Mouse (Mus musculus): ENCODE measurements around the gene Fmod. TPM values are rescaled to one million over a fixed set of nuclear protein-coding genes. Genes with fewer than 3 reads are reported as not detected.

Gene Fmod
- polyA plus RNA-seq, 1 experiment = 0.23 TPM

GRCm38 (mm10) chr1:134080881-134081450 is 43.9 kb downstream of the Fmod start:
- no peaks in the 10 kb centered on the region for H3K27me3 ChIP-seq (ENCODE audit: control insufficient read depth, insufficient read depth, insufficient read length)
- no peak overlapping the region for H3K4me3 ChIP-seq
- H3K36me3 ChIP-seq (ENCODE audit: control insufficient read depth, insufficient read depth) = no peaks in the 10 kb centered on the region
- H3K79me2 ChIP-seq (ENCODE audit: control insufficient read depth, insufficient read depth) = peaks cover 27% of the 10 kb centered on the region
- no peak overlapping the region for H3ac ChIP-seq (ENCODE audit: control insufficient read depth, insufficient read length)
- TF ChIP-seq USF1 (IDR thresholded peaks at IDR 0.05; ENCODE audit: low read depth) (no peak), TCF12 (IDR thresholded peaks at IDR 0.05; ENCODE audit: insufficient read depth, poor library complexity, severe bottlenecking) (no peak), E2F4 (IDR thresholded peaks at IDR 0.05; ENCODE audit: insufficient read depth) (no peak), POLR2A (IDR thresholded peaks at IDR 0.05; ENCODE audit: insufficient read length, low read depth) (no peak), CEBPB (IDR thresholded peaks at IDR 0.05; ENCODE audit: insufficient read depth, poor library complexity, severe bottlenecking) (no peak), MAX (IDR thresholded peaks at IDR 0.05; ENCODE audit: low read depth) (no peak), POLR2AphosphoS2 (IDR thresholded peaks at IDR 0.05; ENCODE audit: insufficient read length, low read depth) (no peak), TCF3 (IDR thresholded peaks at IDR 0.05; ENCODE audit: insufficient read length, low read depth) (no peak), SRF (IDR thresholded peaks at IDR 0.05; ENCODE audit: control insufficient read depth, insufficient read length, low read depth) (no peak), REST (IDR thresholded peaks at IDR 0.05; ENCODE audit: insufficient read depth, insufficient read length) (no peak)
- no peak overlapping the region for H3K4me2 ChIP-seq (ENCODE audit: low read depth)

DNA sequence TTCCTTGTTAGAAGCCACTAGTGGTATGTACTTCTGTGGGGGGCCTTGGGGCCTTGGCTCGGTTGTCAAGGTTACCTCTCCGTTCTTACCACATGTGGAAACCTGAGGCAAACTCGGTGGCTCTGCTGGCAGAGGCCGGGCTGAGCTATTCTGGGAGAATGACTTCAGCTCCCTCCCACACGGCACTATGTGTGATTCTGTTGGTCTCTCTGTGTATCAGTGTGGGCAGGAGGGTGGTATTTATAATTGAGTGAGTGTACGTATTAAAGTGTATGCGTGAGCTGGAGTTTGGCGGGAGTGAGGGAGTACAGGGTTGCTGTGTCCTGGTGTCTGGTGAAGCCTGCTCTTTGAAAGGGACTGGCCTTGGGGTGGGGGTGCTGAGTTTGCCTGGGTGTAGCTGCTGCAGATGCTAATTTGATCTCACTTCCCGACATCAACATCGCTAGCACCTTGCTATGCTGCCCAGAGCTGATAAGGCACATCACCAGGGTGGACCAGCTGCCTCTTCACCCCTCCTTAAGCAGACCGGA is 46.0 kb downstream of the Fmod start:
- no peaks in the 10 kb centered on the region for H3K27me3 ChIP-seq (ENCODE audit: control insufficient read depth, insufficient read depth, insufficient read length)
- peaks cover 8% of the 10 kb centered on the region for H3K79me2 ChIP-seq (ENCODE audit: control insufficient read depth, insufficient read depth)
- TF ChIP-seq MAX (IDR thresholded peaks at IDR 0.05; ENCODE audit: low read depth) = no peak
- TF ChIP-seq TCF3 (IDR thresholded peaks at IDR 0.05; ENCODE audit: insufficient read length, low read depth) = no peak
- TF ChIP-seq CEBPB (IDR thresholded peaks at IDR 0.05; ENCODE audit: insufficient read depth, poor library complexity, severe bottlenecking) = no peak
- no peak for TF ChIP-seq MYOG (IDR thresholded peaks at IDR 0.05; ENCODE audit: control insufficient read depth in 1 of 3, insufficient read depth in 1 of 3, insufficient read length in 2 of 3, low read depth in 2 of 3)
- TF ChIP-seq POLR2A (IDR thresholded peaks at IDR 0.05; ENCODE audit: insufficient read length, low read depth) = no peak
- no peak for TF ChIP-seq SRF (IDR thresholded peaks at IDR 0.05; ENCODE audit: control insufficient read depth, insufficient read length, low read depth)
- no peak for TF ChIP-seq USF1 (IDR thresholded peaks at IDR 0.05; ENCODE audit: low read depth)
- no peak for TF ChIP-seq TCF12 (IDR thresholded peaks at IDR 0.05; ENCODE audit: insufficient read depth, poor library complexity, severe bottlenecking)
- no peak for TF ChIP-seq E2F4 (IDR thresholded peaks at IDR 0.05; ENCODE audit: insufficient read depth)
- TF ChIP-seq MYOD1 (IDR thresholded peaks at IDR 0.05; ENCODE audit: control insufficient read depth in 1 of 3, insufficient read length in 2 of 3, low read depth in 2 of 3) = no peak
- no peak for TF ChIP-seq REST (IDR thresholded peaks at IDR 0.05; ENCODE audit: insufficient read depth, insufficient read length)
- peak overlapping the region; percentile 55 for H3K4me2 ChIP-seq (ENCODE audit: low read depth)
- H3K4me3 ChIP-seq = no peak overlapping the region
- H3ac ChIP-seq (ENCODE audit: control insufficient read depth, insufficient read length) = no peak overlapping the region
- no peaks in the 10 kb centered on the region for H3K36me3 ChIP-seq (ENCODE audit: control insufficient read depth, insufficient read depth)

DNA sequence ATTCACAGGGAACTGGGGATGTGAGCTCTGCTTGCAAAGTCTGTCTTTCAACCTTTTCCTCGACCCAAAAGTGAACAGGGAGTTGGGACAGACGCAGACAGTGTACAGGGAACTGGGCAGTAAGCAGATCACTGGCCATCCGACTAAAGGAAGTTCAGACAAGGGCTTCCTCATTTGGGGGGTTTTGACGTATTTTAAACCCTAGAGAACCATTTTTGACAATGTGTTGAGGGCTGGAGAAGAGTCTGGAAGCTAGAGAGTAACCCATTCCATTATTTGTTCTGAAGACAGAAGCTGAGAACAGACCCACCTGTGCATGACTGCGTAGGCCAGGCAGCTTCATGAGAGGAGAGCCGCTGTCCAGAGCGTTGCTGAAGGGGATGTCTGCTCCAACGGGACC is 46.6 kb downstream of the Fmod start:
- Histone ChIP-seq H3K4me2 (ENCODE audit: low read depth) (peak overlapping the region; percentile 55), H3K79me2 (ENCODE audit: control insufficient read depth, insufficient read depth) (peaks cover 1% of the 10 kb centered on the region), H3K27me3 (ENCODE audit: control insufficient read depth, insufficient read depth, insufficient read length) (no peaks in the 10 kb centered on the region), H3K36me3 (ENCODE audit: control insufficient read depth, insufficient read depth) (no peaks in the 10 kb centered on the region), H3K4me3 (no peak overlapping the region), H3ac (ENCODE audit: control insufficient read depth, insufficient read length) (no peak overlapping the region)
- TF ChIP-seq POLR2A (IDR thresholded peaks at IDR 0.05; ENCODE audit: insufficient read length, low read depth) (no peak), MYOD1 (IDR thresholded peaks at IDR 0.05; ENCODE audit: control insufficient read depth in 1 of 3, insufficient read length in 2 of 3, low read depth in 2 of 3) (no peak)

DNA sequence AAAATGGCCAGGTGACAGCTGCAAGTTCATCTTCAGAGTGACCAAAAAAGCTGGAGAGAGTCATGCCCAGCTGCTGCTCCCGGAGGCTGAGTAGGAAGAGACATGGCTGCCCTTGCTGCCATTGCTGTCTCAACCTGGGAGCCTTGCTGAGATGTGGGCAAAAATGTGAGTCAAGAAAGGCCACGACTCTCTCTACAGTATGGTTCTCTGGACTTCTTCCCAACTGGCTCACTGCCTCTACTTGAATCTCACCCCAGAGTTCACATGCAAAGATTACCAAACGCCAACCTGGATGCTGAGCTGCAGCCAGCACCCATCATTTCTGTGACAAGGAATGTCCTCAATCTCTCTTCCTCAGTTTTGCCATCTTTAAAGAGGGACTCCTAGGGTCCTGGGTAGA is 47.1 kb downstream of the Fmod start:
- Histone ChIP-seq H3K36me3 (ENCODE audit: control insufficient read depth, insufficient read depth) (no peaks in the 10 kb centered on the region), H3ac (ENCODE audit: control insufficient read depth, insufficient read length) (no peak overlapping the region), H3K79me2 (ENCODE audit: control insufficient read depth, insufficient read depth) (no peaks in the 10 kb centered on the region), H3K27me3 (ENCODE audit: control insufficient read depth, insufficient read depth, insufficient read length) (no peaks in the 10 kb centered on the region), H3K4me3 (no peak overlapping the region), H3K4me2 (ENCODE audit: low read depth) (no peak overlapping the region)
- no peak for TF ChIP-seq TCF12 (IDR thresholded peaks at IDR 0.05; ENCODE audit: insufficient read depth, poor library complexity, severe bottlenecking)
- TF ChIP-seq USF1 (IDR thresholded peaks at IDR 0.05; ENCODE audit: low read depth) = no peak
- no peak for TF ChIP-seq POLR2A (IDR thresholded peaks at IDR 0.05; ENCODE audit: insufficient read length, low read depth)
- TF ChIP-seq POLR2AphosphoS2 (IDR thresholded peaks at IDR 0.05; ENCODE audit: insufficient read length, low read depth) = no peak
- TF ChIP-seq SRF (IDR thresholded peaks at IDR 0.05; ENCODE audit: control insufficient read depth, insufficient read length, low read depth) = no peak
- TF ChIP-seq MYOG (IDR thresholded peaks at IDR 0.05; ENCODE audit: control insufficient read depth in 1 of 3, insufficient read depth in 1 of 3, insufficient read length in 2 of 3, low read depth in 2 of 3) = no peak
- no peak for TF ChIP-seq E2F4 (IDR thresholded peaks at IDR 0.05; ENCODE audit: insufficient read depth)
- no peak for TF ChIP-seq MAX (IDR thresholded peaks at IDR 0.05; ENCODE audit: low read depth)
- no peak for TF ChIP-seq TCF3 (IDR thresholded peaks at IDR 0.05; ENCODE audit: insufficient read length, low read depth)
- TF ChIP-seq REST (IDR thresholded peaks at IDR 0.05; ENCODE audit: insufficient read depth, insufficient read length) = no peak
- TF ChIP-seq MYOD1 (IDR thresholded peaks at IDR 0.05; ENCODE audit: control insufficient read depth in 1 of 3, insufficient read length in 2 of 3, low read depth in 2 of 3) = no peak
- no peak for TF ChIP-seq CEBPB (IDR thresholded peaks at IDR 0.05; ENCODE audit: insufficient read depth, poor library complexity, severe bottlenecking)

- Histone ChIP-seq H3K36me3 (ENCODE audit: control insufficient read depth, insufficient read depth) (no peaks in the 10 kb centered on the region), H3K27me3 (ENCODE audit: control insufficient read depth, insufficient read depth, insufficient read length) (no peaks in the 10 kb centered on the region)
These were observed 49.0 kb downstream of the Fmod start for GRCm38 (mm10) chr1:134086017-134086416.

More at GRCm38 (mm10) chr1:134086017-134086416, 49.0 kb downstream of the Fmod start:
- peak overlapping the region; percentile 19 for H3K4me3 ChIP-seq
- no peaks in the 10 kb centered on the region for H3K79me2 ChIP-seq (ENCODE audit: control insufficient read depth, insufficient read depth)
- no peak for TF ChIP-seq POLR2AphosphoS2 (IDR thresholded peaks at IDR 0.05; ENCODE audit: insufficient read length, low read depth)
- no peak for TF ChIP-seq MAX (IDR thresholded peaks at IDR 0.05; ENCODE audit: low read depth)
- TF ChIP-seq CEBPB (IDR thresholded peaks at IDR 0.05; ENCODE audit: insufficient read depth, poor library complexity, severe bottlenecking) = no peak
- TF ChIP-seq MYOD1 (IDR thresholded peaks at IDR 0.05; ENCODE audit: control insufficient read depth in 1 of 3, insufficient read length in 2 of 3, low read depth in 2 of 3) = no peak
- no peak for TF ChIP-seq TCF12 (IDR thresholded peaks at IDR 0.05; ENCODE audit: insufficient read depth, poor library complexity, severe bottlenecking)
- no peak for TF ChIP-seq SRF (IDR thresholded peaks at IDR 0.05; ENCODE audit: control insufficient read depth, insufficient read length, low read depth)
- TF ChIP-seq USF1 (IDR thresholded peaks at IDR 0.05; ENCODE audit: low read depth) = no peak
- TF ChIP-seq E2F4 (IDR thresholded peaks at IDR 0.05; ENCODE audit: insufficient read depth) = no peak
- no peak for TF ChIP-seq TCF3 (IDR thresholded peaks at IDR 0.05; ENCODE audit: insufficient read length, low read depth)
- no peak for TF ChIP-seq MYOG (IDR thresholded peaks at IDR 0.05; ENCODE audit: control insufficient read depth in 1 of 3, insufficient read depth in 1 of 3, insufficient read length in 2 of 3, low read depth in 2 of 3)
- peak overlapping the region; percentile 69 for H3K4me2 ChIP-seq (ENCODE audit: low read depth)
- no peak overlapping the region for H3ac ChIP-seq (ENCODE audit: control insufficient read depth, insufficient read length)

Measured in myocyte (in vitro differentiated cells).